In the genomic region with DNA sequence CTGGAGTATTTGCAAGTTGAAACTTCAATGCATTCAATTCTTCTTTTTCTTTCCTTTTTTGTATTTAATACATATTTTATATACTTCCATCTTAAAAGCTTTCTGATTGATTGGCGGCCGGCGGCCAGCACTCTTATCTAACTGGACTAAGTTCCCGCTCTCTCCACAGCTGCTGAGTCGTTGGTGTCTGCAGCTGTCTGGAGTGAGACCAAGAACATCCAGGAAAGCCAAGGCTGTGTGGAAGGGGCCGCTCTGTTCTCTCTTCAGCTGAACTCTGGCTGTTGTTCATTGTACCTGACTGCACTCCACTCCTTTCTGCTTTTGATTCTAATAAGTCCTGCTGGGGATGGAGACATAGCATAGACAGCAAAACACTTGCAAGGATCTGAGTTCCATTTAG, we compare ENCODE assay signal across 20 mouse cellular contexts.
DNase-seq lines count a peak whose midpoint lies in the region; ATAC-seq and TF ChIP-seq lines count a peak whose summit lies in the region.
"Had no signal": no experiment of that assay in that cellular context is flagged by ENCODE, and none has a peak within 500 bp of the region (broad histone marks: within the 10 kb centered on the region; RNA-seq: fewer than 3 reads in every experiment).

No protein-coding gene starts in this region.

- no peaks in the 10 kb centered on the region for H3K36me3 ChIP-seq in lung, embryonic 14.5 days (ENCODE audit: insufficient read depth)
- no peaks in the 10 kb centered on the region for H3K36me3 ChIP-seq in intestine, embryonic 16.5 days (ENCODE audit: control insufficient read depth, insufficient read depth, low read length)
- H3K36me3 ChIP-seq: embryonic facial prominence, embryonic 12.5 days; limb, embryonic 12.5 days; neural tube, embryonic 12.5 days; stomach, embryonic 15.5 days had no signal

- H3K4me2 ChIP-seq in lung, embryonic 14.5 days, result no peak overlapping the region
- H3K4me2 ChIP-seq in intestine, embryonic 16.5 days (ENCODE audit: low read depth, low read length), result no peak overlapping the region
- H3K4me2 ChIP-seq: embryonic facial prominence, embryonic 12.5 days; limb, embryonic 12.5 days; neural tube, embryonic 12.5 days; stomach, embryonic 15.5 days had no signal

- H3K4me3 ChIP-seq in lung, embryonic 14.5 days (ENCODE audit: low read depth, low read length), result no peak overlapping the region
- H3K4me3 ChIP-seq in intestine, embryonic 16.5 days (ENCODE audit: low read length), result no peak overlapping the region
- H3K4me3 ChIP-seq: embryonic facial prominence, embryonic 12.5 days; limb, embryonic 12.5 days; neural tube, embryonic 12.5 days; stomach, embryonic 15.5 days had no signal

- peaks cover 19% of the 10 kb centered on the region; the same call in 1 of the 2 replicates for H3K4me1 ChIP-seq in lung, embryonic 14.5 days (ENCODE audit: insufficient read depth)
- H3K4me1 ChIP-seq in intestine, embryonic 16.5 days (ENCODE audit: control insufficient read depth, insufficient read depth, low read length), result peaks cover 6% of the 10 kb centered on the region; the same call in 1 of the 2 replicates
- H3K4me1 ChIP-seq: limb, embryonic 12.5 days; neural tube, embryonic 12.5 days had no signal

- no peak overlapping the region for H3K9ac ChIP-seq in lung, embryonic 14.5 days
- no peak overlapping the region for H3K9ac ChIP-seq in intestine, embryonic 16.5 days (ENCODE audit: low read depth, low read length)
- H3K9ac ChIP-seq: embryonic facial prominence, embryonic 12.5 days; limb, embryonic 12.5 days; neural tube, embryonic 12.5 days; stomach, embryonic 15.5 days had no signal

- no peaks in the 10 kb centered on the region for H3K9me3 ChIP-seq in lung, embryonic 14.5 days (ENCODE audit: low read depth, low read length)
- no peaks in the 10 kb centered on the region for H3K9me3 ChIP-seq in intestine, embryonic 16.5 days (ENCODE audit: control insufficient read depth, low read length)
- H3K9me3 ChIP-seq: embryonic facial prominence, embryonic 12.5 days; limb, embryonic 12.5 days; neural tube, embryonic 12.5 days; stomach, embryonic 15.5 days had no signal

- H3K27ac ChIP-seq in lung, embryonic 14.5 days (ENCODE audit: low read depth), result no peak overlapping the region
- no peak overlapping the region for H3K27ac ChIP-seq in intestine, embryonic 16.5 days (ENCODE audit: low read length)
- H3K27ac ChIP-seq: embryonic facial prominence, embryonic 12.5 days; limb, embryonic 12.5 days; macrophage; neural tube, embryonic 12.5 days; stomach, embryonic 15.5 days had no signal

- 42% methylated on average over 6 of the region's 6 CpGs for WGBS in lung, embryonic 14.5 days
- WGBS in intestine, embryonic 16.5 days, result 63% methylated on average over 6 of the region's 6 CpGs

- no peaks in the 10 kb centered on the region for H3K27me3 ChIP-seq in lung, embryonic 14.5 days (ENCODE audit: insufficient read depth, low read length)
- no peaks in the 10 kb centered on the region for H3K27me3 ChIP-seq in intestine, embryonic 16.5 days (replicated peaks; ENCODE audit: control insufficient read depth, insufficient read depth, low read length)
- H3K27me3 ChIP-seq: CH12.LX; embryonic facial prominence, embryonic 12.5 days; limb, embryonic 12.5 days; neural tube, embryonic 12.5 days; Patski; stomach, embryonic 15.5 days had no signal

- DNase-seq in lung, embryonic 14.5 days, result peak; percentile 81
- no peak for DNase-seq in lung, postnatal 10 days
- peak; percentile 37 for DNase-seq in adipocyte (ENCODE audit: low spot score)
- DNase-seq in gastrocnemius, postnatal 10 days, result peak; percentile 21
- no peak for DNase-seq in left cerebral cortex, adult 8-10 months (ENCODE audit: low spot score in 2 of 2)
- no peak for DNase-seq in embryo, embryonic 11 days
- no peak for DNase-seq in layer of hippocampus, postnatal 25 days (ENCODE audit: extremely low spot score in 1 of 2, low spot score in 1 of 2)
- DNase-seq: adrenal gland, adult 8-10 months; cerebellum, adult 9-11 months; kidney, postnatal 36 days; thymus, postnatal 36 days had no signal

- ATAC-seq in lung, embryonic 14.5 days (ENCODE audit: insufficient read depth), result peak; percentile 79; the same call in 1 of the 2 replicates
- 0 out of 2 replicates have a peak, but pooled peaks have one; percentile 60 for ATAC-seq in intestine, embryonic 16.5 days
- ATAC-seq: midbrain, embryonic 16.5 days; Patski had no signal

- no peak for TF ChIP-seq CTCF in lung, embryonic 14.5 days (IDR thresholded peaks at IDR 0.05; ENCODE audit: low read depth)

Comparison
In these comparisons a context has a peak if more than half of its experiments do, and no peak if none do; other contexts are left out.
1. DNase-seq: peak in lung, embryonic 14.5 days (single experiment), adipocyte (single experiment) and gastrocnemius, postnatal 10 days (single experiment); none in lung, postnatal 10 days (single experiment), left cerebral cortex, adult 8-10 months (0 of 2), embryo, embryonic 11 days (single experiment) and layer of hippocampus, postnatal 25 days (0 of 2).